Mouse (Mus musculus) CH12.LX (cell line): ENCODE data around the gene Prdm10.

Experiments used
- CTCF ChIP-seq, 2 experiments: IDR thresholded peaks in 1 of 2; conservative IDR thresholded peaks in 1 of 2; 2 replicates each; pipeline ENCODE4 v1.5.1; 2011 to 2012; ENCODE audit warnings: low read depth in 2 of 2, low read length in 2 of 2, improper control_type of control experiment in 1 of 2, inconsistent platforms in 1 of 2, mild to moderate bottlenecking in 1 of 2, moderate library complexity in 1 of 2
- E2F4 ChIP-seq: IDR thresholded peaks from 2 replicates; pipeline ENCODE4 v1.6.1; 2011; ENCODE audit warnings: low read depth, low read length, improper control_type of control experiment; ENCODE audit not compliant: insufficient replicate concordance
- ELF1 ChIP-seq: IDR thresholded peaks from 2 replicates; pipeline ENCODE4 v1.6.1; 2014; ENCODE audit warnings: low read depth, mild to moderate bottlenecking, inconsistent platforms, low read length, improper control_type of control experiment
- EP300 ChIP-seq: IDR thresholded peaks from 2 replicates; pipeline ENCODE4 v1.6.1; 2011; ENCODE audit warnings: low read length, improper control_type of control experiment
- HCFC1 ChIP-seq: IDR thresholded peaks from 2 replicates; pipeline ENCODE4 v1.6.1; 2012; ENCODE audit warnings: low read depth, mild to moderate bottlenecking, inconsistent platforms, low read length, improper control_type of control experiment
- JUND ChIP-seq: conservative IDR thresholded peaks from 2 replicates; pipeline ENCODE4 v1.6.1; 2011; ENCODE audit warnings: low read depth, low read length, improper control_type of control experiment
- MEF2A ChIP-seq: IDR thresholded peaks from 2 replicates; pipeline ENCODE4 v1.6.1; 2014; ENCODE audit warnings: low read depth, mild to moderate bottlenecking, inconsistent platforms, low read length, improper control_type of control experiment, borderline replicate concordance
- MXI1 ChIP-seq: IDR thresholded peaks from 2 replicates; pipeline ENCODE4 v1.6.1; 2011; ENCODE audit warnings: mild to moderate bottlenecking, low read depth, low read length, improper control_type of control experiment
- MYC ChIP-seq: IDR thresholded peaks from 2 replicates; pipeline ENCODE4 v1.6.1; 2011; ENCODE audit warnings: low read depth, mild to moderate bottlenecking, improper control_type of control experiment, low read length
- NRF1 ChIP-seq: IDR thresholded peaks from 2 replicates; pipeline ENCODE4 v1.6.1; 2014; ENCODE audit warnings: low read depth, mild to moderate bottlenecking, inconsistent platforms, low read length, improper control_type of control experiment, moderate library complexity
- POLR2A ChIP-seq: IDR thresholded peaks from 2 replicates; pipeline ENCODE4 v1.6.1; 2011; ENCODE audit warnings: low read depth, mild to moderate bottlenecking, improper control_type of control experiment, low read length
- POLR2AphosphoS2 ChIP-seq: IDR thresholded peaks from 2 replicates; pipeline ENCODE4 v1.6.1; 2011; ENCODE audit warnings: low read depth, low read length, improper control_type of control experiment
- ZMIZ1 ChIP-seq: IDR thresholded peaks from 2 replicates; pipeline ENCODE4 v1.6.1; 2012; ENCODE audit warnings: low read depth, mild to moderate bottlenecking, inconsistent platforms, low read length, improper control_type of control experiment
- ZNF384 ChIP-seq: IDR thresholded peaks from 2 replicates; pipeline ENCODE4 v1.6.1; 2012; ENCODE audit warnings: low read depth, low read length, improper control_type of control experiment, inconsistent platforms

DNA sequence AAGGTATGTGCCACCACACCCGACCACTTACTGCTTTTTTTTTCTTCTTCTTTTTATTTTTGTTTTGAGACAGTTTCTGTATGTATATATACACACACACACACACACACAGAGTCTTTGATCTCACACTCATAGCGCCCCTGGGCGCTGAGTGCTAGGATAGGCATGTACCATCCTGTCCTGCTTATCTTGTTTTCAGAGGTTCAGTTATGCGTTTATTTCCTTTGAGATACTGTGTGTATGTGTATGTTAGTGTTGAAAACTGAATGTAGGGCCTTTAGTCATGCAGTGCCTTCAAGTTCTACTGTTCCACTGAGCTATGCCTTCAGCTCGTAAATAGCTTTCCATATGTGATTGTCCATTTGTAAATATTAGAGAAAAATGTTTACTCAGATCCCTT, 20.2 kb downstream of the Prdm10 start:
- TF ChIP-seq CTCF (conservative IDR thresholded peaks at IDR 0.05 in 1 of 2, IDR thresholded peaks at IDR 0.05 in 1 of 2; ENCODE audit: low read depth in 2 of 2, low read length in 2 of 2) = no peak
- no peak for TF ChIP-seq JUND
- no peak for TF ChIP-seq EP300
- no peak for TF ChIP-seq NRF1
- TF ChIP-seq POLR2AphosphoS2 = no peak
- no peak for TF ChIP-seq MEF2A
- TF ChIP-seq HCFC1 = no peak
- TF ChIP-seq ELF1 = no peak
- no peak for TF ChIP-seq MYC
- no peak for TF ChIP-seq ZMIZ1
- no peak for TF ChIP-seq POLR2A
- no peak for TF ChIP-seq E2F4
- no peak for TF ChIP-seq ZNF384
- TF ChIP-seq MXI1 = no peak
